8 mouse cellular contexts compared by ENCODE assay signal in the genomic region with DNA sequence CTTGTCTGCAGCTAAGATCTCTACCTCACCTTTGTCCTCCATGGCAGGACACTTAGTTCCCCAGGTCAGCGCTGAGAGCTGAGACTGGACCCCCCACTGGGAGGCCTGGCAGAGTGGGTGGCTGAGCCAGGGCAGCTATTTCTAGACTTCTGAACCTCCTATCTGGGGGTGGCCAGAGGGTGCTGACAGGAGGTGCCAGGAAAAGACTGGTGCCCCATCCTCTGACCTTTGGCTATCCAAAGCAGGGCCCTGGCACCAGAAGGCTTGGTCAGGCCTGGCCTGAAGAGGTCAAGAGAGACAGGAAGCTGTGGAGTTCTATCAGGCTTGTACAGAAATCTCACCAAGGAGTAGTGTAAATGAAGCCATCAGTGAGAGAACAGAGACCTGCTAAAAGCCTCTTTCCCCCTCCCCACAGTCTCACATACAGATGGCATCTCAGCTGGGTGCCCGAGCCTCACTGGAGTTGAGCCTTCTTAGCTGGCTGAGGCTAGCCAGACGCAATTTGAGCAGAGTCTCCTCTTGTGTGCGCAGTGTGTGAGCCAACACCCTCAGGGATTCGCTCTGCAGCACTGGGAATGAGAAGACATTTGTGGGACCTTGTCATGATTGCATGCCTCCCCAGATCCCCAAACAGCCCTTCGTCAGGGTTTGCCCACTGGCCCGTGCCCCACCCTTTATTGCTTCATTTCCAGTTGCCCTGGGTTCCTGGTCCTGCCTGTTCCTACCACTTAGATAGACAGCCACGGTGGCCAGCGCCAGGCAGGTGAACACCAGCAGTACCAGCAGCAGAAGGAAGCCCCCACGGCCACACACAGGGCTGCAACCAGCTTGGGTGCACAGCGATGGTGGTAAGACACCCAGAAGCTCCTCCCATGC. TPM values are rescaled to one million over a fixed set of nuclear protein-coding genes. Genes with fewer than 3 reads are reported as not detected.
DNase-seq lines count a peak whose midpoint lies in the region; ATAC-seq and TF ChIP-seq lines count a peak whose summit lies in the region.
"Had no signal": no experiment of that assay in that cellular context is flagged by ENCODE, and none has a peak within 500 bp of the region (broad histone marks: within the 10 kb centered on the region; RNA-seq: fewer than 3 reads in every experiment).

No protein-coding gene starts in this region.

- H3K27me3 ChIP-seq in kidney, embryonic 14.5 days (ENCODE audit: control insufficient read depth, insufficient read depth, low read length) = no peaks in the 10 kb centered on the region
- H3K27me3 ChIP-seq in heart, postnatal 0 days (ENCODE audit: control insufficient read depth, insufficient read depth, low read length) = no peaks in the 10 kb centered on the region

- TF ChIP-seq EP300 in heart, postnatal 0 days (IDR thresholded peaks at IDR 0.05; ENCODE audit: low read depth) = 0 out of 2 replicates have a peak, but pooled peaks have one; percentile 36

- H3K4me1 ChIP-seq in kidney, embryonic 14.5 days (ENCODE audit: control insufficient read depth, insufficient read depth, low read length) = peaks cover 5% of the 10 kb centered on the region; the same call in 1 of the 2 replicates
- H3K4me1 ChIP-seq in heart, postnatal 0 days (ENCODE audit: control insufficient read depth, insufficient read depth) = peaks cover 51% of the 10 kb centered on the region

- H3K9me3 ChIP-seq in kidney, embryonic 14.5 days (ENCODE audit: control insufficient read depth, low read length) = no peaks in the 10 kb centered on the region
- no peaks in the 10 kb centered on the region for H3K9me3 ChIP-seq in heart, postnatal 0 days (replicated peaks; ENCODE audit: control insufficient read depth, low read length)

- WGBS in kidney, embryonic 14.5 days = 85% methylated on average over 11 of the region's 11 CpGs
- WGBS in heart, postnatal 0 days = 72% methylated on average over 11 of the region's 11 CpGs

- H3K27ac ChIP-seq in kidney, embryonic 14.5 days (ENCODE audit: low read depth, low read length) = no peak overlapping the region
- peak overlapping the region; percentile 77 for H3K27ac ChIP-seq in heart, postnatal 0 days (ENCODE audit: low read depth)

- H3K4me2 ChIP-seq in kidney, embryonic 14.5 days (replicated peaks; ENCODE audit: low read depth, low read length) = no peak overlapping the region
- H3K4me2 ChIP-seq in heart, postnatal 0 days (ENCODE audit: low read depth, low read length) = no peak overlapping the region

- no peak overlapping the region for H3K4me3 ChIP-seq in kidney, embryonic 14.5 days (ENCODE audit: low read length)
- no peak overlapping the region for H3K4me3 ChIP-seq in heart, postnatal 0 days (ENCODE audit: low read depth, low read length)

- H3K36me3 ChIP-seq in kidney, embryonic 14.5 days (ENCODE audit: control insufficient read depth, insufficient read depth, low read length) = peaks cover 52% of the 10 kb centered on the region
- peaks cover 46% of the 10 kb centered on the region for H3K36me3 ChIP-seq in heart, postnatal 0 days (replicated peaks; ENCODE audit: control insufficient read depth, insufficient read depth, low read length)

- no peak for TF ChIP-seq CTCF in heart, postnatal 0 days (IDR thresholded peaks at IDR 0.05; ENCODE audit: low read depth)

- ATAC-seq in kidney, embryonic 14.5 days (ENCODE audit: low FRiP score, low TSS enrichment) = no peak
- ATAC-seq in cerebellum, adult (ENCODE audit: insufficient number of reproducible peaks, low FRiP score, low TSS enrichment) = peak; percentile 69; the same call in 1 of the 2 replicates
- peak; percentile 49 for ATAC-seq in heart, postnatal 0 days (ENCODE audit: insufficient read depth, low read depth)

- DNase-seq in kidney, adult 9 months = peak; percentile 94
- DNase-seq in cerebellum, adult 9-11 months = peak; percentile 90
- DNase-seq in heart, postnatal 0 days (ENCODE audit: low spot score) = peak; percentile 79
- DNase-seq in ovary, postnatal 14 days (ENCODE audit: low spot score) = no peak
- DNase-seq in frontal cortex, adult 2 months (ENCODE audit: extremely low spot score in 1 of 2, low spot score in 1 of 2) = no peak
- DNase-seq: lung, adult 18-20 months had no signal

- H3K9ac ChIP-seq in kidney, embryonic 14.5 days (ENCODE audit: low read depth, low read length) = no peak overlapping the region
- no peak overlapping the region; the same call in 1 of the 2 replicates for H3K9ac ChIP-seq in heart, postnatal 0 days (replicated peaks; ENCODE audit: low read depth, low read length)

RNA-seq across cellular contexts. Expression of gene Ifrd2, which starts 5.9 kb away (rescaled TPM):
- polyA plus RNA-seq in kidney, embryonic 14.5 days (2014; fragmentation: Nextera tagmentation; extraction: Ambion mirVana) = 59.1 and 61.4 TPM in 2 replicates
- 22.3 and 31.2 TPM in 2 replicates for total RNA-seq in heart, postnatal 0 days (2014; rRNA removed; ENCODE audit: low replicate concordance)
- 28.6 and 33.6 TPM in 2 replicates for polyA plus RNA-seq in heart, postnatal 0 days (2015; fragmentation: Nextera tagmentation; extraction: Ambion mirVana)
- polyA plus RNA-seq in frontal cortex, adult 2 months (2012; rRNA removed) = 17.5 and 18.8 TPM in 2 replicates

RNA-seq across cellular contexts. Expression of gene Hyal3, which starts 12.7 kb away (rescaled TPM):
- 0.84 and 1.5 TPM in 2 replicates for polyA plus RNA-seq in kidney, embryonic 14.5 days (2014; fragmentation: Nextera tagmentation; extraction: Ambion mirVana)
- total RNA-seq in heart, postnatal 0 days (2014; rRNA removed; ENCODE audit: low replicate concordance) = 0.65 and 0.66 TPM in 2 replicates
- 0.29 and 0.44 TPM in 2 replicates for polyA plus RNA-seq in heart, postnatal 0 days (2015; fragmentation: Nextera tagmentation; extraction: Ambion mirVana)
- polyA plus RNA-seq in frontal cortex, adult 2 months (2012; rRNA removed) = 0.69 and 0.74 TPM in 2 replicates

RNA-seq across cellular contexts. Expression of gene Naa80, which starts 14.7 kb away (rescaled TPM):
- 16.0 and 18.4 TPM in 2 replicates for polyA plus RNA-seq in kidney, embryonic 14.5 days (2014; fragmentation: Nextera tagmentation; extraction: Ambion mirVana)
- 28.4 and 58.8 TPM in 2 replicates for total RNA-seq in heart, postnatal 0 days (2014; rRNA removed; ENCODE audit: low replicate concordance)
- 14.5 and 17.5 TPM in 2 replicates for polyA plus RNA-seq in heart, postnatal 0 days (2015; fragmentation: Nextera tagmentation; extraction: Ambion mirVana)
- 15.9 and 18.3 TPM in 2 replicates for polyA plus RNA-seq in frontal cortex, adult 2 months (2012; rRNA removed)

RNA-seq across cellular contexts. Expression of gene Sema3b, which starts 15.7 kb away (rescaled TPM):
- 6.4 and 9.5 TPM in 2 replicates for polyA plus RNA-seq in kidney, embryonic 14.5 days (2014; fragmentation: Nextera tagmentation; extraction: Ambion mirVana)
- 21.0 and 34.9 TPM in 2 replicates for total RNA-seq in heart, postnatal 0 days (2014; rRNA removed; ENCODE audit: low replicate concordance)
- polyA plus RNA-seq in heart, postnatal 0 days (2015; fragmentation: Nextera tagmentation; extraction: Ambion mirVana) = 8.9 and 9.1 TPM in 2 replicates
- 2.1 and 3.4 TPM in 2 replicates for polyA plus RNA-seq in frontal cortex, adult 2 months (2012; rRNA removed)

RNA-seq across cellular contexts. Expression of gene Hyal1, which starts 16.6 kb away (rescaled TPM):
- 6.8 and 7.3 TPM in 2 replicates for polyA plus RNA-seq in kidney, embryonic 14.5 days (2014; fragmentation: Nextera tagmentation; extraction: Ambion mirVana)
- 14.0 and 21.3 TPM in 2 replicates for total RNA-seq in heart, postnatal 0 days (2014; rRNA removed; ENCODE audit: low replicate concordance)
- polyA plus RNA-seq in heart, postnatal 0 days (2015; fragmentation: Nextera tagmentation; extraction: Ambion mirVana) = 5.7 and 6.0 TPM in 2 replicates
- polyA plus RNA-seq in frontal cortex, adult 2 months (2012; rRNA removed) = 5.0 and 5.5 TPM in 2 replicates

Comparison
In these comparisons a context has a peak if more than half of its experiments do, and no peak if none do; other contexts are left out.
1. DNase-seq: peak in kidney, adult 9 months (single experiment), cerebellum, adult 9-11 months (single experiment) and heart, postnatal 0 days (single experiment); none in ovary, postnatal 14 days (single experiment) and frontal cortex, adult 2 months (0 of 2).